Mouse (Mus musculus): ENCODE measurements at regions not wholly inside any gene's neighbourhood (a gene's known extent, or its start where the extent isn't known, plus 50 kb on each side); places are given as distances from the start of the nearest gene placed in this dataset.
"Not testable (repeated sequence)": the region's sequence is repeated elsewhere in the genome, so short reads cannot be mapped to it uniquely, and the experiment has no call there.

GRCm38 (mm10) chr15:4269835-4270234 is 105.5 kb upstream of the Plcxd3 start:
- no peak for TF ChIP-seq CTCF (conservative IDR thresholded peaks at IDR 0.05; ENCODE audit: insufficient read depth, insufficient read length, low read depth, low read length)
- no peak for TF ChIP-seq POLR2A (IDR thresholded peaks at IDR 0.05; ENCODE audit: low read depth, low read length)
- Histone ChIP-seq H3K4me3 (ENCODE audit: insufficient read depth, low read depth, low read length) (no peak overlapping the region), H3K36me3 (ENCODE audit: control insufficient read depth, insufficient read depth, low read length) (no peaks in the 10 kb centered on the region), H3K27ac (ENCODE audit: insufficient read depth, low read depth, low read length) (no peak overlapping the region), H3K27me3 (replicated peaks; ENCODE audit: control insufficient read depth, insufficient read depth, low read length) (no peaks in the 10 kb centered on the region), H3K4me1 (ENCODE audit: control insufficient read depth, insufficient read depth, low read length) (no peaks in the 10 kb centered on the region)
- 94% methylated on average over 2 of the region's 2 CpGs for whole genome bisulfite sequencing
- DNase-seq: no peak

- 78% methylated on average over 2 of the region's 2 CpGs for WGBS
- Histone ChIP-seq H3K36me3 (ENCODE audit: control insufficient read depth, insufficient read depth, low read length) (no peaks in the 10 kb centered on the region), H3K4me1 (ENCODE audit: control insufficient read depth, insufficient read depth, low read length) (no peaks in the 10 kb centered on the region), H3K27ac (ENCODE audit: insufficient read depth, low read depth, low read length) (no peak overlapping the region), H3K4me3 (ENCODE audit: insufficient read depth, low read depth, low read length) (no peak overlapping the region), H3K27me3 (replicated peaks; ENCODE audit: control insufficient read depth, insufficient read depth, low read length) (no peaks in the 10 kb centered on the region)
- no peak for DNase-seq
- TF ChIP-seq POLR2A (IDR thresholded peaks at IDR 0.05; ENCODE audit: low read depth, low read length): no peak
- TF ChIP-seq CTCF (conservative IDR thresholded peaks at IDR 0.05; ENCODE audit: insufficient read depth, insufficient read length, low read depth, low read length): no peak
These were observed 98.3 kb upstream of the Plcxd3 start for GRCm38 (mm10) chr15:4277011-4277410.

- H3K4me1 ChIP-seq (ENCODE audit: control insufficient read depth, insufficient read depth, low read length): no peaks in the 10 kb centered on the region
- no peak overlapping the region for H3K4me3 ChIP-seq (ENCODE audit: insufficient read depth, low read depth, low read length)
- TF ChIP-seq CTCF (conservative IDR thresholded peaks at IDR 0.05; ENCODE audit: insufficient read depth, insufficient read length, low read depth, low read length): no peak
- H3K27ac ChIP-seq (ENCODE audit: insufficient read depth, low read depth, low read length): no peak overlapping the region
- 66% methylated on average over 2 of the region's 2 CpGs for WGBS
- H3K36me3 ChIP-seq (ENCODE audit: control insufficient read depth, insufficient read depth, low read length): no peaks in the 10 kb centered on the region
- no peak for DNase-seq
- no peaks in the 10 kb centered on the region for H3K27me3 ChIP-seq (replicated peaks; ENCODE audit: control insufficient read depth, insufficient read depth, low read length)
These were observed 67.8 kb upstream of the Plcxd3 start for GRCm38 (mm10) chr15:4307498-4307897.

- H3K4me1 ChIP-seq (ENCODE audit: control insufficient read depth, insufficient read depth, low read length); H3K4me3 ChIP-seq (ENCODE audit: insufficient read depth, low read depth, low read length); H3K36me3 ChIP-seq (ENCODE audit: control insufficient read depth, insufficient read depth, low read length); H3K27me3 ChIP-seq (replicated peaks; ENCODE audit: control insufficient read depth, insufficient read depth, low read length); H3K27ac ChIP-seq (ENCODE audit: insufficient read depth, low read depth, low read length); DNase-seq: not testable (repeated sequence)
- WGBS: 70% methylated on average over 3 of the region's 3 CpGs
These were observed 61.6 kb upstream of the Plcxd3 start for GRCm38 (mm10) chr15:4313698-4314097.

GRCm38 (mm10) chr15:4315897-4316296 is 59.4 kb upstream of the Plcxd3 start:
- peak; percentile 1 for DNase-seq
- H3K36me3 ChIP-seq (ENCODE audit: control insufficient read depth, insufficient read depth, low read length): no peaks in the 10 kb centered on the region
- H3K4me1 ChIP-seq (ENCODE audit: control insufficient read depth, insufficient read depth, low read length): no peaks in the 10 kb centered on the region
- TF ChIP-seq POLR2A (IDR thresholded peaks at IDR 0.05; ENCODE audit: low read depth, low read length): no peak
- TF ChIP-seq CTCF (conservative IDR thresholded peaks at IDR 0.05; ENCODE audit: insufficient read depth, insufficient read length, low read depth, low read length): no peak
- no peak overlapping the region for H3K27ac ChIP-seq (ENCODE audit: insufficient read depth, low read depth, low read length)
- no peak overlapping the region for H3K4me3 ChIP-seq (ENCODE audit: insufficient read depth, low read depth, low read length)
- 34% methylated on average over 3 of the region's 3 CpGs for WGBS
- no peaks in the 10 kb centered on the region for H3K27me3 ChIP-seq (replicated peaks; ENCODE audit: control insufficient read depth, insufficient read depth, low read length)

Data from kidney, adult 2 months (tissue).